Mouse (Mus musculus) gastrocnemius, postnatal 10 days (tissue): Measurements from ENCODE around the gene Akr1c20. TPM values are rescaled to one million over a fixed set of nuclear protein-coding genes. Genes with fewer than 3 reads are reported as not detected.

Experiments used
- DNase-seq: peaks from one replicate; pipeline ENCODE4 v3.0.0; 2021; ENCODE audit warnings: mixed read lengths
- long read RNA-seq, 2 experiments: library from polyadenylated mRNA; stranded (forward); transcript quantifications; one replicate each; pipeline ENCODE4 v2.0.0; 2021
- total RNA-seq, 2 experiments: library from RNA; stranded (reverse); gene quantifications; 2 replicates each; pipeline ENCODE4 v1.2.3; 2021

The Akr1c20 gene
- under 1 TPM in 1 of 2 experiments, not detected in 1; 0.20 TPM for total RNA-seq
- long read RNA-seq, experiment 1 = 0 reads
- long read RNA-seq, experiment 2 = 0 reads

DNA sequence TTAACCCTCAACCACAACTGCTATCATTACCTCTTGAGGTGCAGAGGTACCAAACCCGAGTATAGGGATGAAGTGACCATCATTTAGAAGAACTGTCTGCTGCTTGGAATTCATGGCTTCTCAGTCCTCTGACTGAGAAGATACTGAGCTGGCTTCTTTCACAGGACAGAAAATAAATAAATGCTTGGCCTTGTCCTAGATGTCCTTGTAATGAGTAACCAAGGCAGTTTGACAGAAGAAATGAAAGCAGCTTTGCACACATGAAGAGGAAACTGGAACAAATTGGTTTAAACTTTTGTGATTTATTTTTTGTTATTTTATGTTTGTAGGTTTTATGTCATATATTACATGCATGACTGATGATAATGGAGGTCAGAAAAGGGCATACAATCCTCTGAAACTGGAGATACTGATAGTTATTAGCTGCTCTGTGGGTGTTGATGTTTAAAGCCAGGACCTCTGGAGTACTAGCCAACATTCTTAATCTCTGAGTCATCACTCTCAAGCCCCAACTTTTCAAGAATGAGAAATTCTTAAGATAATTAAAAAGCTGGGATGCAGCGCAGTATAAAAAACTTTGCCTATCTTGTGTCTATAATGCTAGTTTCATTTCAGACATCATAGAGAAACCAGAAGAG is at the start of gene Akr1c20:
Gene Akr1c20 (minus strand): TSS at position 145 of the 638 bp plus-strand sequence.
- no peak for DNase-seq

DNA sequence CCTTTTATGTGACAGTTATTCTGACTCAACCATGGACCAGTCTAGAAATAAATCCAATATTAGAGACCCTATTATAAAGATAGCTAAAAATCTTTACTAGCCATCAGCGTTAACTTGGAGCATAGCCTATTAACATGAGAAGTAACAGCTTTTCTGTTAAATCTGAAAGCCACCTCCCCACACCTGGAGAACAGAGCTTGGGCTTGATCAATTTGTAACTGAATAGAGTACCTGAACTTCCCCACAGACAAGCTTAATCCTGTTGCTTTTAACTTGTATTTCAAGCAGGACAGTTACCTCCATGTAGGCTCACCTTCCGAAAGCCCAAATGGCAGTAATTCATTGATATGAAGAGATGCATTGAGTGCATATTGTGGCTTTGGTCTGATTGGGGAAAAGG is 42.9 kb upstream of the Akr1c20 start:
- no peak for DNase-seq

DNA sequence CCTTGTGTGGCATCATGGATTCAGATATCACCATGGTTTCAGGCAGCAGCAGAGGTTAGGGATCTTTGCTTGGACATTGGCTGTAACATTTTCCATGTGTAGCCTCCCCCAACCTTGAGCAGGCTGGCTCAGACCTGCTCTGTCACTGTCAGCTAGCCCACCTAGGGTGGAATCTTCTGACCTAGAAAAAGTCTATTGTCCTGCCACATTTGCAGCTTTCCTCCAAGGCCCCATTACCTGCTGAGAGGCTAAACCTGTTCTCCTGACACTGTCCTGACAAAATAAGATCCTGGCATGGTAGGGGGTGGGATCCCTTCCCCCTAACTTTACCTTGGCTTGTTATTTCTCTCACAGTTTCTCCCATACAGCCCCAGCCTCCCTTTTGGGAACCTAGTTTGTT is 37.4 kb upstream of the Akr1c20 start:
- no peak for DNase-seq

DNA sequence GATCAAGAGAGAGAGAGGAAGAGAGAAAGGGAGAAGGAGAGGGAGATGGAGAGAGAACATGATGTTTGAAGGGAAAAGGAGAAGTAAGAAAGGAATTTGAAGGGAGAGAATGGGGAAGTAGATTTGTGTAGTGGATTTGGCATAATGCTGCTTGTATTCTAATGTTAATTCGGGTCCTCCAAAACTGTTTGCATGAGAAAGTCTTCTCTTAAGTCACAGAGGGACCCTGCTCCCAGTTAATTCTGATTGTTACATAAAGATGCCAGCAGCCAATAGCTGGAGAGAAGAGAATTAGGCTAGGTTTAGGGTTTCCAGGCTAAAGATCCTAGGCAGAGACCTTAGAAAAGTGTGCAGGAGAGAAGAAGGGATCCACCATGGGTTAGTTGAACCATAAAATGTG is 36.0 kb upstream of the Akr1c20 start:
- DNase-seq = no peak

DNA sequence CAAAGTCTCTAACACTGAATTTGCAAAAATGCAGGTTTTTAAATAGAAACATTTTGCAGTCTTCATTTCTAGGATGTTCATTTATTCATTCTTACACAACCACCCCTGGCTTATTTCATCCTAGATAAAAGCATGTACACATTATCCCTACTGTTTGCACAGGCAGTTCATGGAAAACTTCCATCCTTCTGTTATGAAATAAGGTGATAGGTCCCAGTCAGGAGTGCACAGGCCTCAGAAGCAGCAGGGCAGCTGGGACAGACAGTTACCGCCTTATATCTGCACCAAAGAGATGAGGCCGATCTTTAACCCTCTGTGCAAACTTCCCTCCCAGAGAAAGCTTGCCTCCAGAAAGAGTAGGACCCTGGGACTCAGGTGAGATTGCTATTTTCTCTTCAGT is 8.3 kb downstream of the Akr1c20 start:
- DNase-seq = no peak

DNA sequence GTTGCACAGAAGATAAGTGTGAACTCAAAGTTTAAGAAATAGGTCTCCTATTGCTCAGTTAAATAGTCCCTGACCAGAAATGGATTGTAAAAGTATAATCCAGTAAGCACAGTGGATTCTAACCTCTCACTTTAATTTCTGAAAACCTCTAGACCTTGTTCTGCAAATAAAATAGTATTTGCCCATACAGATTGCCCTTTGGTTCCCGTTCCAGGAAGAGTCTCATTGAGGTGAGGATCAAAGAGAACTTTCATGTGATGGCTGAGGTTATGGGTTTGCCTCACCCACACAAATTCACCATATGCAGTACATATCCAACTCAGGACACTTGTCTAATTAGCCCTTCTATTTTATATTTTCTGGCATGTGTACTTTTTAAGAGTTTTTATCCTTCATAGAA is 55.2 kb downstream of the Akr1c20 start:
- DNase-seq = no peak

DNA sequence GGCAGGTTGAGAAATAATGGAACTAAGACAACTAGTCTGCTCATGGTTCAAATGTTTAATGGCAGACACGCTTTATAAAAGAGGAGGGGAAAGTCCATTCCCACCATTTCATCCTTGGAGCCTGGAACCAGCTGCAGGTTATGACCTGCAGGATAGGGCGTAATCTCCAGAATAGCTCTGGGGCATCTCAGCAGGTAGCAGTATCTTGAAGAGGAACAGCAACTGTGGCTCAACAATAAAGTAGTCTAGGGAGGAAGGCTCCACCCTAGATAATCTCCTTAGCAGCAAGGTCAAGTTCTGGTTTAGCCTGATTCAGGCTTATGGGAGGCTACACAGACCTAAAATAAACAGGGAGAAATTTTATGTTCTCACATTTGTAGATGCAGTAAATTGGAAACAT is 57.5 kb downstream of the Akr1c20 start:
- DNase-seq = no peak

Other genes starting within 250 kb of the Akr1c20 start
- gene Akr1c12, start 243.9 kb downstream of the Akr1c20 start, total RNA-seq = not detected
- not detected for gene Akr1c6, start 89.0 kb downstream of the Akr1c20 start, total RNA-seq
- not detected for gene Akr1c21, start 50.7 kb upstream of the Akr1c20 start, total RNA-seq
- 10 to 100 TPM; 13.7 to 16.1 TPM for gene Akr1e1, start 85.8 kb upstream of the Akr1c20 start, total RNA-seq